ENCODE assay signal across 13 mouse cellular contexts in genomic region chr3:54567329-54567728, GRCm38 (mm10).
DNase-seq lines count a peak whose midpoint lies in the region; ATAC-seq lines count a peak whose summit lies in the region.
"Had no signal": no experiment of that assay in that cellular context is flagged by ENCODE, and none has a peak within 500 bp of the region (broad histone marks: within the 10 kb centered on the region; RNA-seq: fewer than 3 reads in every experiment).

No protein-coding gene starts in this region.

- peak; percentile 90 for ATAC-seq in neutrophil, adult 5-6 weeks (ENCODE audit: extremely low read depth, insufficient number of reproducible peaks, low FRiP score, poor library complexity, severe bottlenecking)
- ATAC-seq: forebrain, embryonic 14.5 days; hindbrain, embryonic 16.5 days had no signal

- intact Hi-C loops in heart, postnatal 25 days (cut with DNase I), result no loop called here

- peak; percentile 77 for DNase-seq in heart, adult 11 months
- DNase-seq in heart, postnatal 25 days (ENCODE audit: low spot score), result no peak
- DNase-seq in retina, adult 2 months (ENCODE audit: low read depth, low spot score), result peak; percentile 85
- DNase-seq in retina, embryonic 14.5 days (ENCODE audit: low spot score), result no peak
- peak; percentile 60 for DNase-seq in thymus, postnatal 4 days
- no peak for DNase-seq in urinary bladder, postnatal 25 days (ENCODE audit: low spot score)
- DNase-seq in spleen, postnatal 36 days (ENCODE audit: low spot score in 2 of 2), result no peak
- DNase-seq: adrenal gland, adult 2 months; gastrocnemius, postnatal 14 days; right cerebral cortex, postnatal 4 days had no signal

Comparison
In these comparisons a context has a peak if more than half of its experiments do, and no peak if none do; other contexts are left out.
1. DNase-seq: peak in heart, adult 11 months (single experiment), retina, adult 2 months (single experiment) and thymus, postnatal 4 days (single experiment); none in heart, postnatal 25 days (single experiment), retina, embryonic 14.5 days (single experiment), urinary bladder, postnatal 25 days (single experiment) and spleen, postnatal 36 days (0 of 2).